Mouse (Mus musculus): ENCODE data around the gene Gm3020. TPM values are rescaled to one million over a fixed set of nuclear protein-coding genes. Genes with fewer than 3 reads are reported as not detected.
"Not testable (repeated sequence)": the region's sequence is repeated elsewhere in the genome, so short reads cannot be mapped to it uniquely, and the experiment has no call there.

The Gm3020 gene
- 0.62 and 0.64 TPM in 2 replicates for polyA plus RNA-seq (2015; fragmentation: Nextera tagmentation; extraction: Ambion mirVana)

DNA sequence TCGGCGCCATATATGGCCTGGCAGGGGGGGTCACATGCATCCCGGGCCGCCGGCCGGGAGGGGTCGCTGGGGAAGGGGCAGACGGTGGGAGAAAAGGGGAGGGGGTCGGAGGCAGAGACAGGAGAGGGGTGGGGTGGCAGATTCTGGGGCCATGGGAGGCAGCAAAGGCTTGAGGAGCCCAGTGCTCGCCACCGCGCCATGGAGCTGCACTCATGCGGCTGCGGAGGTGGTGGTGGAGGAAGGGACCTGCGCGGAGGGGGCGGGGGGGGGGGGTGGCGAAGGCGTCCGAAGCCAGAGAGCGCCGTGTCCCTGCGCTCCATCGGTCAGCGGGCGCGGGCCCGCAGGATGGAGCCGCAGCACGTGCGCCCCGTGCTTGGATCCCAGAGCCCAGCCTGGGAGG, at the start of gene Gm3020:
Gm3020 (plus strand) TSS at position 301 of the 400 bp plus-strand sequence.
- WGBS = no CpG with 5 or more reads among the region's 32 CpGs
- H3K9me3 ChIP-seq = not testable (repeated sequence)

GRCm38 (mm10) chr14:3634212-3634611, 17.6 kb upstream of the Gm3020 start, which contains the start of gene Gm3012:
Gm3012 (plus strand) TSS chr14:3634512.
- H3K4me2 ChIP-seq; ATAC-seq (ENCODE audit: insufficient read depth, low FRiP score, low read depth); H3K36me3 ChIP-seq; H3K27me3 ChIP-seq (replicated peaks); H3K9me3 ChIP-seq; H3K4me3 ChIP-seq (replicated peaks); H3K9ac ChIP-seq; H3K27ac ChIP-seq; H3K4me1 ChIP-seq: not testable (repeated sequence)
- WGBS = no CpG with 5 or more reads among the region's 2 CpGs

More for the DNA sequence above, at the start of gene Gm3020:
- H3K4me2 ChIP-seq; H3K9ac ChIP-seq; H3K27ac ChIP-seq; ATAC-seq (ENCODE audit: insufficient read depth, low FRiP score, low read depth); H3K27me3 ChIP-seq (replicated peaks); H3K4me1 ChIP-seq; H3K4me3 ChIP-seq (replicated peaks); H3K36me3 ChIP-seq: not testable (repeated sequence)

DNA sequence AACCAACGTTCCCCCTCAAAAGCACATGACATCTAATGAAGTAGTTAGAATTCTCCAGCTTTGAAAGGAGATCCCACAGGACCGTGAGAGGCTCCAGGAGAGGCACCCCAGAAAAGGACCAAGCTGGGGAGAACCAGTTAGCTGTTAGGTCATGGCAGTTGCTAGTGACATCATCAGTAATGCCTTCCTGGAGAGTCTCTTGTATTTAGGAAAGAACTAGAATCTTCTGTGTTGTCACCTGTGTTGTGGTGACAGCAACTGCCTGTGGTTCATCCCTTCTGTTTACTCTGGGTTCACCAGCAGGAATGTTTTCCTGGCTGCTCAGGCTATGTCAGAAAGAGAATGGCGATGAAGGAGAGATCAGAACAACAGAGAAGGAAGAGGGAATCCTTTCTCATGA, 36.7 kb downstream of the Gm3020 start, which contains the start of gene Gm3043:
Gm3043 (plus strand) TSS at position 301 of the 400 bp plus-strand sequence.
- H3K4me3 ChIP-seq (replicated peaks); H3K4me2 ChIP-seq; ATAC-seq (ENCODE audit: insufficient read depth, low FRiP score, low read depth); H3K36me3 ChIP-seq; H3K27me3 ChIP-seq (replicated peaks); H3K4me1 ChIP-seq; H3K27ac ChIP-seq; H3K9me3 ChIP-seq; H3K9ac ChIP-seq: not testable (repeated sequence)
- WGBS = no CpG with 5 or more reads among the region's 3 CpGs

Other genes with a start within 250 kb of the Gm3020 start
- 0.62 and 0.64 TPM in 2 replicates for gene Gm10409, start 239.4 kb upstream of the Gm3020 start, polyA plus RNA-seq (2015; fragmentation: Nextera tagmentation; extraction: Ambion mirVana)
- 0.35 and 0.40 TPM in 2 replicates for gene Gm3005, start 223.9 kb upstream of the Gm3020 start, polyA plus RNA-seq (2015; fragmentation: Nextera tagmentation; extraction: Ambion mirVana)
- not detected in 2 replicates for gene Gm10408, start 202.7 kb upstream of the Gm3020 start, polyA plus RNA-seq (2015; fragmentation: Nextera tagmentation; extraction: Ambion mirVana)
- not detected in 2 replicates for gene Gm3012, start 17.5 kb upstream of the Gm3020 start, polyA plus RNA-seq (2015; fragmentation: Nextera tagmentation; extraction: Ambion mirVana)
- gene Gm3043, start 36.8 kb downstream of the Gm3020 start, polyA plus RNA-seq (2015; fragmentation: Nextera tagmentation; extraction: Ambion mirVana) = not detected in 2 replicates
- gene Gm3002, start 158.0 kb downstream of the Gm3020 start, polyA plus RNA-seq (2015; fragmentation: Nextera tagmentation; extraction: Ambion mirVana) = 0.12 TPM in 1 of 2 replicates, not detected in the other
- gene Gm3033, start 194.2 kb downstream of the Gm3020 start, polyA plus RNA-seq (2015; fragmentation: Nextera tagmentation; extraction: Ambion mirVana) = not detected in 2 replicates
- 0.10 TPM in 1 of 2 replicates, not detected in the other for gene Gm2916, start 232.1 kb downstream of the Gm3020 start, polyA plus RNA-seq (2015; fragmentation: Nextera tagmentation; extraction: Ambion mirVana)